Mouse (Mus musculus) T-cell, adult 66 days (primary cell): ENCODE data around the gene Lhx9. TPM values are rescaled to one million over a fixed set of nuclear protein-coding genes. Genes with fewer than 3 reads are reported as not detected.

Experiments used
- total RNA-seq, 2 experiments: library from RNA; stranded (reverse); gene quantifications; 3 replicates in 1 of 2; 4 replicates in 1 of 2; pipeline ENCODE4 v1.2.4; 2023

The Lhx9 gene
- total RNA-seq = not detected

DNA sequence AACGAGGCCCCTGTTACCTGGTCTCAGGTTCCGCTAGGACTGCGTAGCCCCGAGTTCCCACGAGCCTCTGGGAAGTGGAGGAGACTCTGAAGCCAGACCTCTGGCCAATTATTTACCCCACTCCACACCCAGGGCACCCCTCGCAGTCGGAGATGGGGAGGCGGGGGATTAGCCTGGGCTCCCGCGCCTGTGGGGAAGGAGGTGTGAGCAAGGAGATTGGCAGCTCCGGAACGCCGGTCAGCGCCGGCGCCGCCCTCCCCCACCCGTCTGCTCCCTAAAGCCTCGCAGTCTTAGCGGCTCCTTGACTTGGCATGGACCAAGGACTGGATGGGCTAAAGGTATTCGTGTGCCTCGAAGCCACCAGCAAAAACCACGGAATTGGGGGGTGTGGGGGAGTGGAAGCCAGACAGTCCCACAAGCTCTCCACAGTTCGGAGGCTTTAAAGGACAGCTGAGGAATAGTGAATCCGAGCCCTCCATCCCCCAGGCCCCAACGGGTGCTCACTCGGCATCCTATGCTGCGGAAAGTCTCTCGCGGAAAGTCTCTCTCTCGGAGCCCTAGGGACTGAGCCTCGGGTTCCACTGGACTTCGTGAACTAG is at the start of gene Lhx9:
TSS of gene Lhx9 (minus strand) at position 67 of the 599 bp plus-strand sequence.

DNA sequence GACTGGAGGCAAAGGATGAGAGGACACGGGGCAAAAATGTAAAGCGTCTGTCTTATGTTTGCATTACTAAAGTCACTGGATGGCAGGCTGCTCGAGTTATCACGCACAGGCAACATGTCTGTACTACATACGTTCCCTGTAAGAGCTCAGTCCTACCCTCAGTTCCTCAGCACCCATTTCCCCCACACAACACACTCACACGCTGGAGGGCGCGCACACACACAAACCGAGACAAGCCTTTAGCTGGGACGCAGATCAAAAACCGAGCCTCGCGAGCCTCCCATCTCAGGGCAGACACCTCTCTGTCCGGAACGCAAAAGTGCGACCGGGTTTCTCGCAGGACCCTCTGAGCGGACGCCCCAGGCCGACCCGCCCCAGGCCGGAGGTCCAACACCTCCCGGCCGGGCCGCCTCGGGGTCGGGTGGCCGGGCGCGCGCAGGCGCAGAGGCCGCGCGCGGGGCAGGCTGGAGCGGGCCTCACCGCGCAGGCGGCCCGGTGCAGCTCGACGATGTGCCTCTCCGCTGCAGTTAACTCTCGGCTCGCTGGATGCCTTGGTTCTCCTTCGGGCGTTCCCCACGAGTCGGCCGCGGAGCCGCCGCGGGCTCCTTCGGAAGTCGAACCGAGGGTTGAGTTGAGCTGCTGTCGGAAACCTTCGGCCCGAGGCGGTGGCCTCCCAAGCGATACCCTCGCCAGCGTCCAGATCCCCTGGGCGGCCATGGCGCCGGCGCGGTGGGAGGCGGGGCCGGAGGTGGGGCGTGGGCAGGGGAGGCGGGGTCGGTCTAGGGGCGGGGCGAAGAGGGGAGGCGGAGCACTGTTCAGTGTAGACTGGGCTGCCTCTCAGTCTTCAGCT is 7.9 kb upstream of the Lhx9 start, which contains the start of gene 2310009B15Rik:
TSS of gene 2310009B15Rik (minus strand) at position 752 of the 850 bp plus-strand sequence.

Other genes with a start within 250 kb of the Lhx9 start
- gene Nek7, start 228.4 kb downstream of the Lhx9 start, total RNA-seq = 10 to 100 TPM; 51.4 to 55.5 TPM
- 10 to 100 TPM; 13.5 to 14.9 TPM for gene 2310009B15Rik, start 8.3 kb upstream of the Lhx9 start, total RNA-seq
- 10 to 100 TPM; 81.7 to 87.0 TPM for gene Dennd1b, start 114.9 kb upstream of the Lhx9 start, total RNA-seq